Mouse (Mus musculus) kidney, embryonic 15.5 days (tissue): ENCODE data around the gene Eif2ak4. TPM values are rescaled to one million over a fixed set of nuclear protein-coding genes. Genes with fewer than 3 reads are reported as not detected.

ENCODE experiments used
- ATAC-seq: fragments of 200-750 bp; cut with Nextera tagmentation; replicated peaks from 2 replicates; pipeline ENCODE4 v1.8.0; 2017; ENCODE audit warnings: moderate TSS enrichment; ENCODE audit not compliant: low FRiP score
- H3K27ac ChIP-seq: fragments of 300-500 bp; sonication (generic); 2 replicates; pipeline ENCODE4 v1.5.1; 2015; ENCODE audit warnings: mild to moderate bottlenecking, inconsistent platforms
- H3K27me3 ChIP-seq: fragments of 300-500 bp; sonication (generic); 2 replicates; pipeline ENCODE4 v1.6.1; 2015; ENCODE audit warnings: inconsistent platforms
- H3K36me3 ChIP-seq: fragments of 300-500 bp; sonication (generic); 2 replicates; pipeline ENCODE4 v1.6.1; 2015; ENCODE audit warnings: inconsistent platforms
- H3K4me1 ChIP-seq: fragments of 300-500 bp; sonication (generic); 2 replicates; pipeline ENCODE4 v1.6.1; 2015; ENCODE audit warnings: inconsistent platforms
- H3K4me2 ChIP-seq: fragments of 300-500 bp; sonication (generic); 2 replicates; pipeline ENCODE4 v1.6.1; 2015; ENCODE audit warnings: moderate library complexity, mild to moderate bottlenecking, inconsistent platforms
- H3K4me3 ChIP-seq: fragments of 300-500 bp; sonication (generic); replicated peaks from 2 replicates; pipeline ENCODE4 v1.5.1; 2015; ENCODE audit warnings: mild to moderate bottlenecking, inconsistent platforms
- H3K9ac ChIP-seq: fragments of 300-500 bp; sonication (generic); 2 replicates; pipeline ENCODE4 v1.6.1; 2015; ENCODE audit warnings: mild to moderate bottlenecking, inconsistent platforms
- H3K9me3 ChIP-seq: fragments of 300-500 bp; sonication (generic); replicated peaks from 2 replicates; pipeline ENCODE4 v1.6.1; 2016; ENCODE audit warnings: inconsistent platforms
- WGBS: fragments of 180-500 bp; shearing (Covaris S2); methylation state at CpG from one replicate; pipeline ENCODE4 v1.1.7; 2015; ENCODE audit warnings: mixed read lengths; 5-methylcytosine and 5-hydroxymethylcytosine counted together
- polyA plus RNA-seq: library from polyadenylated mRNA; unstranded; fragments of >200 nt; fragmentation: Nextera tagmentation; extraction: Ambion mirVana; gene quantifications from 2 replicates; pipeline ENCODE4 v1.2.1, GENCODE M21; 2015

Eif2ak4 gene
- polyA plus RNA-seq, 1 experiment from 2014 or later = 13.8 TPM

- 85% methylated on average over 4 of the region's 4 CpGs for WGBS
- Histone ChIP-seq H3K36me3 (peaks cover 50% of the 10 kb centered on the region), H3K9me3 (no peaks in the 10 kb centered on the region), H3K27ac (no peak overlapping the region), H3K4me3 (no peak overlapping the region), H3K4me1 (peaks cover 9% of the 10 kb centered on the region), H3K9ac (no peak overlapping the region), H3K4me2 (no peak overlapping the region), H3K27me3 (no peaks in the 10 kb centered on the region)
- no peak for ATAC-seq
These were observed 20.0 kb downstream of the Eif2ak4 start for GRCm38 (mm10) chr2:118408336-118408895.

GRCm38 (mm10) chr2:118412821-118413220 is 24.4 kb downstream of the Eif2ak4 start:
- Histone ChIP-seq H3K27ac (no peak overlapping the region), H3K27me3 (no peaks in the 10 kb centered on the region), H3K4me2 (no peak overlapping the region), H3K4me1 (no peaks in the 10 kb centered on the region), H3K36me3 (peaks cover 80% of the 10 kb centered on the region), H3K4me3 (no peak overlapping the region), H3K9me3 (no peaks in the 10 kb centered on the region), H3K9ac (no peak overlapping the region)
- 95% methylated on average over 11 of the region's 11 CpGs for WGBS
- no peak for ATAC-seq

GRCm38 (mm10) chr2:118415601-118416355 is 27.4 kb downstream of the Eif2ak4 start:
- Histone ChIP-seq H3K4me3 (no peak overlapping the region), H3K4me2 (no peak overlapping the region), H3K9ac (no peak overlapping the region), H3K4me1 (no peaks in the 10 kb centered on the region), H3K36me3 (peaks cover 92% of the 10 kb centered on the region), H3K27me3 (no peaks in the 10 kb centered on the region), H3K27ac (no peak overlapping the region), H3K9me3 (no peaks in the 10 kb centered on the region)
- ATAC-seq = no peak
- 92% methylated on average over 6 of the region's 6 CpGs for WGBS

- 91% methylated on average over 4 of the region's 4 CpGs for WGBS
- Histone ChIP-seq H3K4me3 (no peak overlapping the region), H3K27ac (no peak overlapping the region), H3K4me2 (no peak overlapping the region), H3K36me3 (peaks cover 87% of the 10 kb centered on the region), H3K9ac (no peak overlapping the region), H3K9me3 (no peaks in the 10 kb centered on the region), H3K27me3 (no peaks in the 10 kb centered on the region), H3K4me1 (no peaks in the 10 kb centered on the region)
- ATAC-seq = no peak
These were observed 29.7 kb downstream of the Eif2ak4 start for GRCm38 (mm10) chr2:118418076-118418475.

GRCm38 (mm10) chr2:118421951-118422350 is 33.5 kb downstream of the Eif2ak4 start:
- no peak overlapping the region for H3K9ac ChIP-seq
- ATAC-seq = no peak
- no peaks in the 10 kb centered on the region for H3K4me1 ChIP-seq
- no peak overlapping the region for H3K4me2 ChIP-seq
- H3K4me3 ChIP-seq = no peak overlapping the region
- 82% methylated on average over 15 of the region's 15 CpGs for WGBS
- H3K27me3 ChIP-seq = no peaks in the 10 kb centered on the region
- H3K36me3 ChIP-seq = peaks cover 62% of the 10 kb centered on the region
- H3K9me3 ChIP-seq = no peaks in the 10 kb centered on the region
- no peak overlapping the region for H3K27ac ChIP-seq

GRCm38 (mm10) chr2:118422385-118422784 is 34.0 kb downstream of the Eif2ak4 start:
- H3K4me2 ChIP-seq = no peak overlapping the region
- 78% methylated on average over 8 of the region's 8 CpGs for WGBS
- no peak overlapping the region for H3K27ac ChIP-seq
- no peak overlapping the region for H3K4me3 ChIP-seq
- H3K9me3 ChIP-seq = no peaks in the 10 kb centered on the region
- H3K27me3 ChIP-seq = no peaks in the 10 kb centered on the region
- no peaks in the 10 kb centered on the region for H3K4me1 ChIP-seq
- no peak overlapping the region for H3K9ac ChIP-seq
- H3K36me3 ChIP-seq = peaks cover 62% of the 10 kb centered on the region
- ATAC-seq = no peak

GRCm38 (mm10) chr2:118428296-118428695 is 39.9 kb downstream of the Eif2ak4 start:
- H3K27ac ChIP-seq = no peak overlapping the region
- no peak overlapping the region for H3K9ac ChIP-seq
- no peaks in the 10 kb centered on the region for H3K4me1 ChIP-seq
- 91% methylated on average over 6 of the region's 6 CpGs for WGBS
- peaks cover 59% of the 10 kb centered on the region for H3K36me3 ChIP-seq
- H3K27me3 ChIP-seq = no peaks in the 10 kb centered on the region
- no peak overlapping the region for H3K4me2 ChIP-seq
- no peak for ATAC-seq
- no peak overlapping the region for H3K4me3 ChIP-seq
- no peaks in the 10 kb centered on the region for H3K9me3 ChIP-seq

- no peak for ATAC-seq
- Histone ChIP-seq H3K27me3 (no peaks in the 10 kb centered on the region), H3K4me3 (no peak overlapping the region), H3K36me3 (peaks cover 66% of the 10 kb centered on the region), H3K4me2 (no peak overlapping the region), H3K9ac (no peak overlapping the region), H3K4me1 (no peaks in the 10 kb centered on the region), H3K27ac (no peak overlapping the region), H3K9me3 (no peaks in the 10 kb centered on the region)
- WGBS = 81% methylated on average over 9 of the region's 9 CpGs
These were observed 40.9 kb downstream of the Eif2ak4 start for GRCm38 (mm10) chr2:118429297-118429696.

- Histone ChIP-seq H3K9ac (no peak overlapping the region), H3K4me1 (no peaks in the 10 kb centered on the region), H3K9me3 (no peaks in the 10 kb centered on the region), H3K27ac (no peak overlapping the region), H3K4me3 (no peak overlapping the region), H3K36me3 (peaks cover 73% of the 10 kb centered on the region), H3K4me2 (no peak overlapping the region), H3K27me3 (no peaks in the 10 kb centered on the region)
- WGBS = 79% methylated on average over 16 of the region's 16 CpGs
- ATAC-seq = no peak
These were observed 42.2 kb downstream of the Eif2ak4 start for GRCm38 (mm10) chr2:118430630-118431029.

- Histone ChIP-seq H3K27me3 (no peaks in the 10 kb centered on the region), H3K9ac (no peak overlapping the region), H3K36me3 (peaks cover 82% of the 10 kb centered on the region), H3K4me1 (no peaks in the 10 kb centered on the region), H3K27ac (no peak overlapping the region), H3K4me3 (no peak overlapping the region), H3K9me3 (no peaks in the 10 kb centered on the region), H3K4me2 (no peak overlapping the region)
- ATAC-seq = no peak
- 73% methylated on average over 5 of the region's 5 CpGs for WGBS
These were observed 43.2 kb downstream of the Eif2ak4 start for GRCm38 (mm10) chr2:118431589-118431988.

GRCm38 (mm10) chr2:118442172-118442571 is 53.8 kb downstream of the Eif2ak4 start:
- H3K9me3 ChIP-seq = no peaks in the 10 kb centered on the region
- H3K27ac ChIP-seq = no peak overlapping the region
- no peak overlapping the region for H3K4me3 ChIP-seq

GRCm38 (mm10) chr2:118442723-118443122 is 54.3 kb downstream of the Eif2ak4 start:
- H3K36me3 ChIP-seq = peaks cover 43% of the 10 kb centered on the region

More at GRCm38 (mm10) chr2:118442172-118442571, 53.8 kb downstream of the Eif2ak4 start:
- Histone ChIP-seq H3K27me3 (no peaks in the 10 kb centered on the region), H3K4me1 (no peaks in the 10 kb centered on the region), H3K36me3 (peaks cover 48% of the 10 kb centered on the region), H3K9ac (no peak overlapping the region), H3K4me2 (no peak overlapping the region)
- ATAC-seq = no peak
- WGBS = 73% methylated on average over 5 of the region's 5 CpGs

More at GRCm38 (mm10) chr2:118442723-118443122, 54.3 kb downstream of the Eif2ak4 start:
- H3K27me3 ChIP-seq = no peaks in the 10 kb centered on the region
- no peak overlapping the region for H3K9ac ChIP-seq
- H3K9me3 ChIP-seq = no peaks in the 10 kb centered on the region
- no peaks in the 10 kb centered on the region for H3K4me1 ChIP-seq
- ATAC-seq = no peak
- H3K27ac ChIP-seq = no peak overlapping the region
- H3K4me3 ChIP-seq = no peak overlapping the region
- 94% methylated on average over 4 of the region's 4 CpGs for WGBS
- H3K4me2 ChIP-seq = no peak overlapping the region
